Comparison of ENCODE assay signal across 20 mouse cellular contexts in genomic region chr11:31503239-31503916, GRCm38 (mm10).
"Had no signal": no experiment of that assay in that cellular context is flagged by ENCODE, and none has a peak within 500 bp of the region (broad histone marks: within the 10 kb centered on the region; RNA-seq: fewer than 3 reads in every experiment).

No protein-coding gene starts in this region.

- DNase-seq: lung, adult 18-20 months; lung, embryonic 14.5 days; lung, postnatal 14 days; lung, postnatal 4 days; midbrain, embryonic 14.5 days; retina, postnatal 1 day; right cerebral cortex, adult 18-20 months; right cerebral cortex, postnatal 25 days; right cerebral cortex, postnatal 4 days; thymus, adult 2 months; thymus, postnatal 25 days; thymus, postnatal 4 days had no signal

- H3K4me3 ChIP-seq: midbrain, embryonic 10.5 days; midbrain, embryonic 12.5 days; myocyte; neural tube, embryonic 13.5 days; neural tube, embryonic 15.5 days; stomach, embryonic 15.5 days had no signal

- H3K4me2 ChIP-seq: lung, embryonic 14.5 days; midbrain, embryonic 12.5 days; neural tube, embryonic 13.5 days; neural tube, embryonic 15.5 days; stomach, embryonic 15.5 days had no signal

- H3K36me3 ChIP-seq: midbrain, embryonic 10.5 days; midbrain, embryonic 12.5 days; neural tube, embryonic 13.5 days; neural tube, embryonic 15.5 days; stomach, embryonic 15.5 days had no signal

- H3K27me3 ChIP-seq: midbrain, embryonic 12.5 days; neural tube, embryonic 13.5 days; neural tube, embryonic 15.5 days; stomach, embryonic 15.5 days had no signal

- H3K9me3 ChIP-seq: midbrain, embryonic 10.5 days; midbrain, embryonic 12.5 days; neural tube, embryonic 13.5 days; neural tube, embryonic 15.5 days; stomach, embryonic 15.5 days had no signal

- H3K27ac ChIP-seq: midbrain, embryonic 10.5 days; midbrain, embryonic 12.5 days; neural tube, embryonic 13.5 days; neural tube, embryonic 15.5 days; stomach, embryonic 15.5 days; stomach, postnatal 0 days had no signal

- H3K4me1 ChIP-seq: midbrain, embryonic 10.5 days; midbrain, embryonic 12.5 days; neural tube, embryonic 13.5 days; neural tube, embryonic 15.5 days; stomach, embryonic 15.5 days had no signal

- H3K9ac ChIP-seq: lung, embryonic 14.5 days; midbrain, embryonic 12.5 days; neural tube, embryonic 13.5 days; neural tube, embryonic 15.5 days; stomach, embryonic 15.5 days had no signal

- ATAC-seq: midbrain, embryonic 16.5 days had no signal
